Mouse (Mus musculus) kidney, adult 2 months (tissue): ENCODE data around the gene Kcna4. TPM values are rescaled to one million over a fixed set of nuclear protein-coding genes. Genes with fewer than 3 reads are reported as not detected.

Experiments used
- DNase-seq: peaks from one replicate; pipeline ENCODE4 v3.0.0; 2021
- H3K27ac ChIP-seq: fragments of 200-500 bp; 2 replicates; pipeline ENCODE4 v1.5.1; 2012; ENCODE audit warnings: low read depth, low read length, control low read depth, inconsistent platforms; ENCODE audit not compliant: insufficient read depth
- H3K27me3 ChIP-seq: fragments of 200-500 bp; replicated peaks from 2 replicates; pipeline ENCODE4 v1.6.1; 2012; ENCODE audit warnings: mild to moderate bottlenecking, moderate library complexity, low read length, inconsistent platforms; ENCODE audit not compliant: control insufficient read depth, insufficient read depth
- H3K36me3 ChIP-seq: fragments of 200-500 bp; 2 replicates; pipeline ENCODE4 v1.6.1; 2012; ENCODE audit warnings: mild to moderate bottlenecking, moderate library complexity, low read length, inconsistent platforms; ENCODE audit not compliant: control insufficient read depth, insufficient read depth
- H3K4me1 ChIP-seq: fragments of 200-500 bp; 2 replicates; pipeline ENCODE4 v1.6.1; 2011; ENCODE audit warnings: low read length; ENCODE audit not compliant: control insufficient read depth, insufficient read depth
- H3K4me3 ChIP-seq: fragments of 200-500 bp; 2 replicates; pipeline ENCODE4 v1.5.1; 2011; ENCODE audit warnings: mild to moderate bottlenecking, low read depth, low read length, control low read depth; ENCODE audit not compliant: insufficient read depth
- CTCF ChIP-seq: fragments of 200-500 bp; conservative IDR thresholded peaks from 2 replicates; pipeline ENCODE4 v1.5.1; 2011; ENCODE audit warnings: low read depth, mild to moderate bottlenecking, control low read depth, low read length, moderate library complexity, mixed read lengths; ENCODE audit not compliant: insufficient read depth, insufficient read length
- POLR2A ChIP-seq: fragments of 200-500 bp; IDR thresholded peaks from one replicate; pipeline ENCODE4 v1.6.1; 2011; ENCODE audit warnings: low read depth, low read length, control low read depth
- WGBS: fragments of 180-500 bp; shearing (Covaris S2); methylation state at CpG from one replicate; pipeline ENCODE4 v1.1.7; 2018; 5-methylcytosine and 5-hydroxymethylcytosine counted together
- polyA plus RNA-seq: library from polyadenylated mRNA; depleted of rRNA; stranded (reverse); fragments of >200 nt; gene quantifications from 2 replicates; pipeline ENCODE4 v1.2.3, GENCODE M21; 2012; rRNA removed

Kcna4 gene
- polyA plus RNA-seq, 1 experiment: not detected

DNA sequence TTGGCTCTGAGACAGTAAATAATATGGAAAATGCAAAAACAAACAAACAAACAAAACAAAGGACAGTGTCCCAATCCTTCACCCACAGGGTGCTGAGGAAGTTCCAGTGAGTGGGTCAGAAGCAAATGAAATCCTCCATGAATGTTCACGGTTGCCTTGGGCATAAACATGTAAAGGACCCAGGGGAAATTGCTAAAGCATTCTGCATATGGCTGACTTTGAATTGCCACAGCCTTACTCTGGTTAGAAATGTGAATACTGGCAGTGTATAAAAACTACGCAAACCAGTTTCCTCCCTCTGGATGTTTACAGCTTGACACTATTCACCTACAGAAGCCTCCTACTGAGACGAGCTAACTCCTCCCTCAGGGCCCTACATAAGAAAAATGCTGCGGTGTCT lies 54.9 kb downstream of the Kcna4 start:
- Histone ChIP-seq H3K27ac (no peak overlapping the region), H3K4me3 (no peak overlapping the region), H3K36me3 (no peaks in the 10 kb centered on the region), H3K27me3 (no peaks in the 10 kb centered on the region; the same call in 1 of the 2 replicates), H3K4me1 (no peaks in the 10 kb centered on the region)
- WGBS: 56% methylated on average over 4 of the region's 4 CpGs
- no peak for DNase-seq
- TF ChIP-seq POLR2A (no peak), CTCF (no peak)

Other genes with a start within 250 kb of the Kcna4 start
- gene Fshb, start 231.0 kb upstream of the Kcna4 start, polyA plus RNA-seq: not detected in 2 replicates